Comparison of ENCODE assay signal across 14 mouse cellular contexts in the genomic region with DNA sequence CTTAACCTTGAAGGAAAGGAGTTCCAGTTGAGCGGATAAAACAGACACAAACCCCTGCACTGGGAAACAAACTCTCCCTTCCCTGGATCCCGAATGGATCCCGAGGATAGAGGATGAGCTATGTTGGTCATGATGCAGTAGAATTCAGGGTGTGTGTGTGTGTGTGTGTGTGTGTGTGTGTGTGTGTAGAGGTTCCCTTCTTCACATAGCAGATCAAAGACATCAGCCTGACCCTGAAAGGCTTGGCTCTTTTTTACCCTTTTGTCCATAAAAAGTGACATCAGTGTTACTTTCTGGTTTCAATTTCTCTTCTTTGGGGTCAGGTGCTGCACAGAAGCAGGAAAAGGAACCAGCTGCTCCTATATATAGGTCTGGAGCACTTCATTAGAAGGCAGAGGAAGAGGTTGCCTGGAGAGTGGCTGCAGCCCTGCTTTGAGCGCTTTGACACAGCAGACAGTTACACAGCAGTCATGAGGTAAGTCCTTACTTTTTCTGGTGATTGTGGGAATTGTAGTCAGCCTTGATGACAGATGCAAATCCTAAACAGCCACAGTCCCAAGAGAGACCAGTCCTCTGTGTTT. TPM values are rescaled to one million over a fixed set of nuclear protein-coding genes. Genes with fewer than 3 reads are reported as not detected.
DNase-seq lines count a peak whose midpoint lies in the region; ATAC-seq and TF ChIP-seq lines count a peak whose summit lies in the region.
"Had no signal": no experiment of that assay in that cellular context is flagged by ENCODE, and none has a peak within 500 bp of the region (broad histone marks: within the 10 kb centered on the region; RNA-seq: fewer than 3 reads in every experiment).

No protein-coding gene starts in this region.

- TF ChIP-seq EP300 in liver, postnatal 0 days (IDR thresholded peaks at IDR 0.05; ENCODE audit: low read depth): no peak

- no peak for DNase-seq in gastrocnemius, adult 2 months
- no peak for DNase-seq in gastrocnemius, postnatal 14 days
- DNase-seq in liver, postnatal 0 days: no peak
- no peak for DNase-seq in urinary bladder, postnatal 14 days (ENCODE audit: low spot score)
- DNase-seq: lung, adult 2 months had no signal

- H3K9ac ChIP-seq in liver, postnatal 0 days (replicated peaks): no peak overlapping the region
- no peak overlapping the region for H3K9ac ChIP-seq in liver, embryonic 12.5 days
- H3K9ac ChIP-seq: intestine, embryonic 15.5 days; stomach, embryonic 15.5 days had no signal

- peak overlapping the region; percentile 35 for H3K27ac ChIP-seq in gastrocnemius, adult 2 months
- H3K27ac ChIP-seq in liver, postnatal 0 days (ENCODE audit: low read depth): 0 out of 2 replicates have a peak overlapping the region, but pooled peaks have one; percentile 31
- no peak overlapping the region for H3K27ac ChIP-seq in liver, embryonic 12.5 days
- H3K27ac ChIP-seq: embryonic facial prominence, embryonic 10.5 days; intestine, embryonic 15.5 days; stomach, embryonic 15.5 days had no signal

- 0 out of 2 replicates have a peak, but pooled peaks cover 4% of the 10 kb centered on the region for H3K36me3 ChIP-seq in liver, postnatal 0 days (replicated peaks; ENCODE audit: insufficient read depth, low read length)
- H3K36me3 ChIP-seq in liver, embryonic 12.5 days: 0 out of 2 replicates have a peak, but pooled peaks cover 2% of the 10 kb centered on the region
- H3K36me3 ChIP-seq: embryonic facial prominence, embryonic 10.5 days; intestine, embryonic 15.5 days; stomach, embryonic 15.5 days had no signal

- WGBS in liver, postnatal 0 days (ENCODE audit: insufficient replicate concordance): 61% methylated on average over 4 of the region's 4 CpGs
- WGBS in liver, embryonic 12.5 days (ENCODE audit: insufficient replicate concordance): 63% methylated on average over 4 of the region's 4 CpGs

- no peaks in the 10 kb centered on the region for H3K27me3 ChIP-seq in liver, postnatal 0 days (ENCODE audit: insufficient read depth, low read length)
- H3K27me3 ChIP-seq in liver, embryonic 12.5 days (replicated peaks): no peaks in the 10 kb centered on the region
- H3K27me3 ChIP-seq: intestine, embryonic 15.5 days; stomach, embryonic 15.5 days had no signal

- intact Hi-C loops in gastrocnemius, adult 2 months (cut with DNase I): no loop called here
- intact Hi-C loops in gastrocnemius, postnatal 14 days (cut with DNase I; ENCODE audit: low total_unique reads): no loop called here

- peak overlapping the region; percentile 28 for H3K4me3 ChIP-seq in gastrocnemius, adult 2 months
- no peak overlapping the region for H3K4me3 ChIP-seq in liver, postnatal 0 days (ENCODE audit: low read depth, low read length)
- H3K4me3 ChIP-seq in liver, embryonic 12.5 days: no peak overlapping the region
- H3K4me3 ChIP-seq: embryonic facial prominence, embryonic 10.5 days; intestine, embryonic 15.5 days; stomach, embryonic 15.5 days had no signal

- no peak for TF ChIP-seq CTCF in gastrocnemius, adult 2 months (IDR thresholded peaks at IDR 0.05)
- TF ChIP-seq CTCF in liver, postnatal 0 days (IDR thresholded peaks at IDR 0.05; ENCODE audit: low read depth): no peak

- peak; percentile 40; the same call in 1 of the 2 replicates for ATAC-seq in liver, postnatal 0 days
- no peak for ATAC-seq in liver, embryonic 12.5 days
- peak; percentile 56 to 77 for ATAC-seq in hematopoietic stem cell, adult 5-6 weeks (replicated peaks in 1 of 2; ENCODE audit: insufficient read depth in 1 of 2, low FRiP score in 2 of 2, low TSS enrichment in 1 of 2, low read depth in 1 of 2, poor library complexity in 2 of 2, severe bottlenecking in 2 of 2)
- peak; percentile 59 for ATAC-seq in monocyte, adult 5-6 weeks (replicated peaks; ENCODE audit: insufficient number of reproducible peaks, low FRiP score, low TSS enrichment, poor library complexity, severe bottlenecking)
- ATAC-seq in inflammation-experienced regulatory T-cells, adult 6 months: no peak
- ATAC-seq: forebrain, embryonic 14.5 days; intestine, embryonic 15.5 days had no signal

- H3K4me1 ChIP-seq in liver, postnatal 0 days (ENCODE audit: insufficient read depth): no peaks in the 10 kb centered on the region
- H3K4me1 ChIP-seq in liver, embryonic 12.5 days: 0 out of 2 replicates have a peak, but pooled peaks cover 5% of the 10 kb centered on the region
- H3K4me1 ChIP-seq: intestine, embryonic 15.5 days; stomach, embryonic 15.5 days had no signal

- H3K4me2 ChIP-seq in liver, postnatal 0 days (ENCODE audit: low read depth, low read length): peak overlapping the region; percentile 13; the same call in 1 of the 2 replicates
- no peak overlapping the region for H3K4me2 ChIP-seq in liver, embryonic 12.5 days
- H3K4me2 ChIP-seq: heart, embryonic 11.5 days; intestine, embryonic 15.5 days; stomach, embryonic 15.5 days had no signal

- H3K9me3 ChIP-seq in liver, postnatal 0 days (ENCODE audit: low read length): no peaks in the 10 kb centered on the region
- no peaks in the 10 kb centered on the region for H3K9me3 ChIP-seq in liver, embryonic 12.5 days (replicated peaks)
- H3K9me3 ChIP-seq: embryonic facial prominence, embryonic 10.5 days; intestine, embryonic 15.5 days; stomach, embryonic 15.5 days had no signal

RNA-seq across cellular contexts. Expression of a gene that starts 13.3 kb away (rescaled TPM):
- under 1 TPM; 0.64 to 0.86 TPM for total RNA-seq in gastrocnemius, adult 2 months (2021)
- under 1 TPM; 0.68 to 0.78 TPM for total RNA-seq in gastrocnemius, postnatal 14 days (2021)
- polyA plus RNA-seq in liver, postnatal 0 days (2015; fragmentation: Nextera tagmentation; extraction: Ambion mirVana): 10.1 and 11.7 TPM in 2 replicates
- 0.60 and 0.69 TPM in 2 replicates for polyA plus RNA-seq in liver, embryonic 12.5 days (2016; fragmentation: Nextera tagmentation; extraction: Ambion mirVana)
- total RNA-seq in hematopoietic stem cell, adult 5-6 weeks (2017): 5.3 and 14.1 TPM in 2 replicates
- total RNA-seq in monocyte, adult 5-6 weeks (2017): 11.5 to 16.9 TPM (median 15.2 TPM) in 3 replicates
- 10 to 100 TPM; 19.4 to 35.1 (median 26.7) TPM for polyA plus RNA-seq in inflammation-experienced regulatory T-cells, adult 6 months (2017; shearing (Covaris generic))

RNA-seq across cellular contexts. Expression of a gene that starts 19.5 kb away (rescaled TPM):
- total RNA-seq in gastrocnemius, adult 2 months (2021): 1 to 10 TPM in 1 of 2 experiments, under 1 TPM in 1; 0.99 to 1.3 TPM
- 1 to 10 TPM; 1.8 to 2.0 TPM for total RNA-seq in gastrocnemius, postnatal 14 days (2021)
- polyA plus RNA-seq in liver, postnatal 0 days (2015; fragmentation: Nextera tagmentation; extraction: Ambion mirVana): 3.5 and 3.7 TPM in 2 replicates
- polyA plus RNA-seq in liver, embryonic 12.5 days (2016; fragmentation: Nextera tagmentation; extraction: Ambion mirVana): 2.9 and 3.1 TPM in 2 replicates
- total RNA-seq in hematopoietic stem cell, adult 5-6 weeks (2017): 28.9 and 29.6 TPM in 2 replicates
- total RNA-seq in monocyte, adult 5-6 weeks (2017): 13.1 to 32.7 TPM (median 16.9 TPM) in 3 replicates
- polyA plus RNA-seq in inflammation-experienced regulatory T-cells, adult 6 months (2017; shearing (Covaris generic)): 10 to 100 TPM; 21.6 to 26.7 (median 26.3) TPM

RNA-seq across cellular contexts. Expression of a gene that starts 31.8 kb away (rescaled TPM):
- not detected for total RNA-seq in gastrocnemius, adult 2 months (2021)
- total RNA-seq in gastrocnemius, postnatal 14 days (2021): under 1 TPM; 0.12 to 0.16 TPM
- 0.75 TPM in 2 replicates for polyA plus RNA-seq in liver, postnatal 0 days (2015; fragmentation: Nextera tagmentation; extraction: Ambion mirVana)
- 0.07 and 0.08 TPM in 2 replicates for polyA plus RNA-seq in liver, embryonic 12.5 days (2016; fragmentation: Nextera tagmentation; extraction: Ambion mirVana)
- 2.6 and 3.6 TPM in 2 replicates for total RNA-seq in hematopoietic stem cell, adult 5-6 weeks (2017)
- 1.6 to 6.7 TPM (median 6.6 TPM) in 3 replicates for total RNA-seq in monocyte, adult 5-6 weeks (2017)
- polyA plus RNA-seq in inflammation-experienced regulatory T-cells, adult 6 months (2017; shearing (Covaris generic)): 100 to 1,000 TPM in 1 of 3 experiments, 10 to 100 TPM in 2; 76.3 to 104 (median 82.1) TPM

RNA-seq across cellular contexts. Expression of a gene that starts 37.8 kb away (rescaled TPM):
- total RNA-seq in gastrocnemius, adult 2 months (2021): under 1 TPM; 0.56 to 0.95 TPM
- under 1 TPM; 0.27 to 0.33 TPM for total RNA-seq in gastrocnemius, postnatal 14 days (2021)
- polyA plus RNA-seq in liver, postnatal 0 days (2015; fragmentation: Nextera tagmentation; extraction: Ambion mirVana): 2.2 and 2.7 TPM in 2 replicates
- polyA plus RNA-seq in liver, embryonic 12.5 days (2016; fragmentation: Nextera tagmentation; extraction: Ambion mirVana): 0.14 TPM in 1 of 2 replicates, not detected in the other
- 0.74 and 0.94 TPM in 2 replicates for total RNA-seq in hematopoietic stem cell, adult 5-6 weeks (2017)
- 1.1 to 2.7 TPM (median 1.6 TPM) in 3 replicates for total RNA-seq in monocyte, adult 5-6 weeks (2017)
- polyA plus RNA-seq in inflammation-experienced regulatory T-cells, adult 6 months (2017; shearing (Covaris generic)): 1 to 10 TPM; 4.1 to 6.7 (median 6.2) TPM
- polyA plus RNA-seq: embryonic facial prominence, embryonic 10.5 days; forebrain, embryonic 14.5 days had no signal

RNA-seq across cellular contexts. Expression of a gene that starts 42.7 kb away (rescaled TPM):
- total RNA-seq in gastrocnemius, adult 2 months (2021): 1 to 10 TPM; 5.1 to 7.9 TPM
- 10 to 100 TPM; 10.3 to 11.2 TPM for total RNA-seq in gastrocnemius, postnatal 14 days (2021)
- polyA plus RNA-seq in liver, postnatal 0 days (2015; fragmentation: Nextera tagmentation; extraction: Ambion mirVana): 139 and 144 TPM in 2 replicates
- 33.4 and 35.0 TPM in 2 replicates for polyA plus RNA-seq in liver, embryonic 12.5 days (2016; fragmentation: Nextera tagmentation; extraction: Ambion mirVana)
- total RNA-seq in hematopoietic stem cell, adult 5-6 weeks (2017): 31.0 and 34.5 TPM in 2 replicates
- 71.6 to 118 TPM (median 98.2 TPM) in 3 replicates for total RNA-seq in monocyte, adult 5-6 weeks (2017)
- 10 to 100 TPM; 64.4 to 96.0 (median 93.8) TPM for polyA plus RNA-seq in inflammation-experienced regulatory T-cells, adult 6 months (2017; shearing (Covaris generic))

Comparison
In these comparisons a context has a peak if more than half of its experiments do, and no peak if none do; other contexts are left out.
1. ATAC-seq: peak in liver, postnatal 0 days (single experiment), hematopoietic stem cell, adult 5-6 weeks (2 of 2) and monocyte, adult 5-6 weeks (single experiment); none in liver, embryonic 12.5 days (single experiment) and inflammation-experienced regulatory T-cells, adult 6 months (single experiment).